Mouse (Mus musculus): ENCODE measurements around the gene Smim27. TPM values are rescaled to one million over a fixed set of nuclear protein-coding genes. Genes with fewer than 3 reads are reported as not detected.

Smim27 gene
- total RNA-seq, 2 experiments from 2014 or later = 8.3 to 15.8 TPM

Other genes starting within 250 kb of the Smim27 start
- gene Aco1, start 126.5 kb upstream of the Smim27 start, total RNA-seq (2015) = 16.1 and 17.3 TPM in 2 replicates
- gene Aco1, start 126.5 kb upstream of the Smim27 start, total RNA-seq (2017) = 21.0 and 32.0 TPM in 2 replicates
- gene Ddx58, start 29.8 kb upstream of the Smim27 start, total RNA-seq (2015) = 27.7 and 34.4 TPM in 2 replicates
- 31.1 and 32.6 TPM in 2 replicates for gene Ddx58, start 29.8 kb upstream of the Smim27 start, total RNA-seq (2017)
- gene Topors, start 271 bp downstream of the Smim27 start, total RNA-seq (2015) = 23.8 and 27.2 TPM in 2 replicates
- gene Topors, start 271 bp downstream of the Smim27 start, total RNA-seq (2017) = 43.1 and 46.2 TPM in 2 replicates
- 107 and 117 TPM in 2 replicates for gene Ndufb6, start 9.8 kb downstream of the Smim27 start, total RNA-seq (2015)
- gene Ndufb6, start 9.8 kb downstream of the Smim27 start, total RNA-seq (2017) = 33.3 and 47.0 TPM in 2 replicates
- gene Tmem215, start 202.6 kb downstream of the Smim27 start, total RNA-seq (2015) = not detected in 2 replicates
- 0.11 TPM in 1 of 2 replicates, not detected in the other for gene Tmem215, start 202.6 kb downstream of the Smim27 start, total RNA-seq (2017)

Data from megakaryocyte, adult 5-6 weeks (primary cell).